Mouse (Mus musculus): ENCODE measurements at regions not wholly inside any gene's neighbourhood (a gene's known extent, or its start where the extent isn't known, plus 50 kb on each side); places are given as distances from the start of the nearest gene placed in this dataset.

DNA sequence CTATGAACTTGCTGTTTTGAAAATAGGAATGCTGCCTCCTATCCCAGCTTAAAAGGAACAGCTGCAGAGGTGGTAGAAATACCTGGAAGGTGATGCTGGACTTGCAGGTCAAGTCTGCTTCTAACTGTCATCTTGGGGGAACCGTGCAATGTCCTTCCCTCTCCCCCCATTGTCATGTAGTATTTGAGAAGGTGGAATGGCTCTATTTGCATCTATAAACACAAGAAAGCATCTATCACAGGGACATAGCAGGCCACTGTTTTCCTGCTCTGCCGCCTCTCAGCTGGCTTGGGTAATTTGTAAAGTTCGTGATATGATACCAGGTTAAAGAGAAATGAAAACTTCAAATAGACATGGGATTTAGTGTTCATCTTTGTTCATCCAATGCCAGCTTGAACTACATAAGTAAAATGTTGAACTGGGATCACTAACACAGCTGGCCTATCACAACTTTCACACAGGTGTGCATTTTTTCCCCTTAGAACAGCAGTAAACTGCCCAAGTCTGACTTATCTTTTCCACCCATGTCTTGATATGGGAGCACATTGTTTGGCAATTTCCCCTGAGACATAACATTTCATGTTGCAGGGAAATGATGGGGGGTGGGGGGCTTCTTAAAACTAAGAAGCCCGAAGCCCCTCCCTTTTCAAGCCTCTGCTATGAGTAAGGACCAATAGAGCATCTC lies 138.6 kb upstream of the Fndc3a start:
- no peak for TF ChIP-seq CTCF (IDR thresholded peaks at IDR 0.05; ENCODE audit: borderline replicate concordance, insufficient read depth, low read length)
- no peak for TF ChIP-seq POLR2A (IDR thresholded peaks at IDR 0.05; ENCODE audit: low read depth, low read length)
